Mouse (Mus musculus): ENCODE data around the gene Itih4.

DNA sequence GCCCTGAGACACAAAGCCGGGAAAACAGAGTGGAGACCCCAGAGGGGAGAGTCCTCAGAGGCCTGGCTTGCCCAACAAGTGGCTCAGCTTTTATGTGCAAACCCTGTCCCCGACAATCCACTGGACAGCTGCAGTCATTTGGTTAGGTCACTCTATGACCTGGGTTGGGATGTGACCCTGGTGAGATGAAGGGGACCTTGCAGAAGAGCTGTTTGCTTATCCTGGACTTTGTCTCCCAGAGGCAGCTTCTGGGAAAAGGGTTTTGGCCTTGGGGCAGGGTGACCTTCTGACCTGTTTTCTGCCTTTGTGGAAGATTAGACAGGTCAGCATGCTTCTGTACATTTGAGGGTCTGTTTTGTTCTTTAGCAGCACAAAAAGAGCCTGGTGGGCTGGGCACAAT, 58.5 kb downstream of the Itih4 start:
- TF ChIP-seq POLR2A (IDR thresholded peaks at IDR 0.05; ENCODE audit: borderline replicate concordance, insufficient read depth, low read length) (no peak), CTCF (IDR thresholded peaks at IDR 0.05; ENCODE audit: borderline replicate concordance, insufficient read depth, low read depth, low read length) (no peak)

Measured in cerebellum, adult 2 months (tissue).